Mouse (Mus musculus) MEL (cell line): Measurements from ENCODE around the gene Pakap. TPM values are rescaled to one million over a fixed set of nuclear protein-coding genes. Genes with fewer than 3 reads are reported as not detected.

Experiments
- DNase-seq: peaks from one replicate; pipeline ENCODE4 v3.0.0; 2011; ENCODE audit warnings: low read depth, low spot score
- H3K27ac ChIP-seq: 2 replicates; pipeline ENCODE4 v1.5.1; 2012; ENCODE audit warnings: low read depth, mild to moderate bottlenecking, control low read depth, low read length, moderate library complexity; ENCODE audit not compliant: control insufficient read depth
- H3K27me3 ChIP-seq, 2 experiments: fragments of 150-350 bp in 1 of 2; sonication (generic) in 1 of 2; 2 replicates each; pipeline ENCODE4 v1.6.1; 2012; ENCODE audit warnings: low read length in 2 of 2, mild to moderate bottlenecking in 2 of 2, improper control_type of control experiment in 1 of 2, moderate library complexity in 1 of 2; ENCODE audit not compliant: insufficient read depth in 2 of 2, control insufficient read depth in 1 of 2
- H3K36me3 ChIP-seq, 2 experiments: 2 replicates each; pipeline ENCODE4 v1.6.1; 2012 to 2014; ENCODE audit warnings: low read length in 2 of 2, improper control_type of control experiment in 1 of 2, inconsistent platforms in 1 of 2, mild to moderate bottlenecking in 1 of 2; ENCODE audit not compliant: insufficient read depth in 2 of 2, control insufficient read depth in 1 of 2
- H3K4me1 ChIP-seq, 2 experiments: fragments of 150-350 bp in 1 of 2; sonication (generic) in 1 of 2; 2 replicates each; pipeline ENCODE4 v1.6.1; 2012; ENCODE audit warnings: low read length in 2 of 2, improper control_type of control experiment in 1 of 2, mild to moderate bottlenecking in 1 of 2; ENCODE audit not compliant: insufficient read depth in 2 of 2, control insufficient read depth in 1 of 2
- H3K4me3 ChIP-seq, 2 experiments: fragments of 150-350 bp in 1 of 2; sonication (generic) in 1 of 2; 2 replicates each; pipeline ENCODE4 v1.5.1; 2012; ENCODE audit warnings: low read depth in 2 of 2, low read length in 2 of 2, mild to moderate bottlenecking in 2 of 2, moderate library complexity in 2 of 2, control low read depth in 1 of 2, improper control_type of control experiment in 1 of 2; ENCODE audit not compliant: control insufficient read depth in 1 of 2, insufficient read depth in 1 of 2
- H3K79me2 ChIP-seq: 2 replicates; pipeline ENCODE4 v1.6.1; 2012; ENCODE audit warnings: mild to moderate bottlenecking, low read length, moderate library complexity; ENCODE audit not compliant: control insufficient read depth, poor library complexity, insufficient read depth
- H3K9ac ChIP-seq: 2 replicates; pipeline ENCODE4 v1.6.1; 2012; ENCODE audit warnings: low read depth, mild to moderate bottlenecking, control low read depth, low read length, moderate library complexity; ENCODE audit not compliant: control insufficient read depth, poor library complexity, severe bottlenecking
- H3K9me3 ChIP-seq: fragments of 150-350 bp; sonication (generic); replicated peaks from 2 replicates; pipeline ENCODE4 v1.6.1; 2012; ENCODE audit warnings: mild to moderate bottlenecking, low read length, improper control_type of control experiment, moderate library complexity; ENCODE audit not compliant: insufficient read depth
- BHLHE40 ChIP-seq: IDR thresholded peaks from 2 replicates; pipeline ENCODE4 v1.6.1; 2012; ENCODE audit warnings: low read depth, mild to moderate bottlenecking, inconsistent platforms, low read length, improper control_type of control experiment, borderline replicate concordance
- CHD1 ChIP-seq: IDR thresholded peaks from 2 replicates; pipeline ENCODE4 v1.6.1; 2012; ENCODE audit warnings: low read depth, mild to moderate bottlenecking, inconsistent platforms, low read length, improper control_type of control experiment
- CHD2 ChIP-seq: IDR thresholded peaks from 2 replicates; pipeline ENCODE4 v1.6.1; 2011; ENCODE audit warnings: low read length, improper control_type of control experiment
- E2F4 ChIP-seq: IDR thresholded peaks from 2 replicates; pipeline ENCODE4 v1.6.1; 2011; ENCODE audit warnings: low read depth, low read length, improper control_type of control experiment, borderline replicate concordance
- ELF1 ChIP-seq: IDR thresholded peaks from 2 replicates; pipeline ENCODE4 v1.6.1; 2014; ENCODE audit warnings: low read depth, mild to moderate bottlenecking, inconsistent platforms, low read length, improper control_type of control experiment, moderate library complexity
- EP300 ChIP-seq, 2 experiments: IDR thresholded peaks; 2 replicates each; pipeline ENCODE4 v1.6.1; 2011; ENCODE audit warnings: improper control_type of control experiment in 2 of 2, low read length in 2 of 2, low read depth in 1 of 2, mild to moderate bottlenecking in 1 of 2
- ETS1 ChIP-seq: IDR thresholded peaks from 2 replicates; pipeline ENCODE4 v1.6.1; 2012; ENCODE audit warnings: low read depth, mild to moderate bottlenecking, inconsistent platforms, low read length, improper control_type of control experiment, moderate library complexity
- GABPA ChIP-seq: IDR thresholded peaks from 2 replicates; pipeline ENCODE4 v1.6.1; 2012; ENCODE audit warnings: low read depth, mild to moderate bottlenecking, inconsistent platforms, low read length, improper control_type of control experiment, moderate library complexity
- GATA1 ChIP-seq: IDR thresholded peaks from 2 replicates; pipeline ENCODE4 v1.6.1; 2011; ENCODE audit warnings: low read depth, low read length, improper control_type of control experiment
- HCFC1 ChIP-seq: IDR thresholded peaks from 2 replicates; pipeline ENCODE4 v1.6.1; 2012; ENCODE audit warnings: low read depth, mild to moderate bottlenecking, inconsistent platforms, low read length, improper control_type of control experiment, moderate library complexity
- JUND ChIP-seq: IDR thresholded peaks from 2 replicates; pipeline ENCODE4 v1.6.1; 2011; ENCODE audit warnings: low read depth, mild to moderate bottlenecking, improper control_type of control experiment, low read length
- MAX ChIP-seq: IDR thresholded peaks from 2 replicates; pipeline ENCODE4 v1.6.1; 2011; ENCODE audit warnings: low read length, improper control_type of control experiment
- MAZ ChIP-seq: IDR thresholded peaks from 2 replicates; pipeline ENCODE4 v1.6.1; 2012; ENCODE audit warnings: low read depth, mild to moderate bottlenecking, inconsistent platforms, low read length, improper control_type of control experiment
- MEF2A ChIP-seq: IDR thresholded peaks from 2 replicates; pipeline ENCODE4 v1.6.1; 2014; ENCODE audit warnings: low read depth, mild to moderate bottlenecking, inconsistent platforms, low read length, improper control_type of control experiment; ENCODE audit not compliant: poor library complexity, insufficient replicate concordance, severe bottlenecking; ENCODE audit errors: extremely low read depth
- MXI1 ChIP-seq: IDR thresholded peaks from 2 replicates; pipeline ENCODE4 v1.6.1; 2011; ENCODE audit warnings: mild to moderate bottlenecking, low read depth, low read length, improper control_type of control experiment
- MYB ChIP-seq: IDR thresholded peaks from 2 replicates; pipeline ENCODE4 v1.6.1; 2011; ENCODE audit warnings: mild to moderate bottlenecking, low read depth, low read length, improper control_type of control experiment
- NELFE ChIP-seq: IDR thresholded peaks from 2 replicates; pipeline ENCODE4 v1.6.1; 2011; ENCODE audit warnings: low read depth, low read length, improper control_type of control experiment
- NRF1 ChIP-seq: IDR thresholded peaks from 2 replicates; pipeline ENCODE4 v1.6.1; 2014; ENCODE audit warnings: low read depth, mild to moderate bottlenecking, inconsistent platforms, low read length, improper control_type of control experiment, moderate library complexity; ENCODE audit not compliant: poor library complexity, insufficient read depth, severe bottlenecking
- POLR2A ChIP-seq, 2 experiments: IDR thresholded peaks; 2 replicates each; pipeline ENCODE4 v1.6.1; 2011 to 2012; ENCODE audit warnings: low read length in 2 of 2, mild to moderate bottlenecking in 2 of 2, control low read depth in 1 of 2, improper control_type of control experiment in 1 of 2, low read depth in 1 of 2, moderate library complexity in 1 of 2; ENCODE audit not compliant: control insufficient read depth in 1 of 2, insufficient read depth in 1 of 2, poor library complexity in 1 of 2
- RAD21 ChIP-seq: IDR thresholded peaks from 2 replicates; pipeline ENCODE4 v1.6.1; 2011; ENCODE audit warnings: mild to moderate bottlenecking, low read depth, low read length, improper control_type of control experiment
- RCOR1 ChIP-seq: IDR thresholded peaks from 2 replicates; pipeline ENCODE4 v1.6.1; 2012; ENCODE audit warnings: low read depth, mild to moderate bottlenecking, inconsistent platforms, low read length, improper control_type of control experiment
- SIN3A ChIP-seq: IDR thresholded peaks from 2 replicates; pipeline ENCODE4 v1.6.1; 2012; ENCODE audit warnings: low read length, improper control_type of control experiment, inconsistent platforms
- TAL1 ChIP-seq: IDR thresholded peaks from 2 replicates; pipeline ENCODE4 v1.6.1; 2012; ENCODE audit warnings: mild to moderate bottlenecking, inconsistent platforms, low read length, moderate library complexity, mixed read lengths
- TBP ChIP-seq: IDR thresholded peaks from 2 replicates; pipeline ENCODE4 v1.8.0; 2011; ENCODE audit warnings: low read depth, low read length, improper control_type of control experiment
- TCF12 ChIP-seq: IDR thresholded peaks from 2 replicates; pipeline ENCODE4 v1.6.1; 2014; ENCODE audit warnings: low read depth, mild to moderate bottlenecking, inconsistent platforms, low read length, improper control_type of control experiment, moderate library complexity
- UBTF ChIP-seq: IDR thresholded peaks from 2 replicates; pipeline ENCODE4 v1.6.1; 2012; ENCODE audit warnings: low read depth, mild to moderate bottlenecking, inconsistent platforms, low read length, improper control_type of control experiment, moderate library complexity, borderline replicate concordance; ENCODE audit not compliant: insufficient read depth
- USF1 ChIP-seq: IDR thresholded peaks from 2 replicates; pipeline ENCODE4 v1.6.1; 2014; ENCODE audit warnings: low read depth, mild to moderate bottlenecking, inconsistent platforms, low read length, improper control_type of control experiment, moderate library complexity
- ZKSCAN1 ChIP-seq: IDR thresholded peaks from 2 replicates; pipeline ENCODE4 v1.6.1; 2012; ENCODE audit warnings: low read depth, mild to moderate bottlenecking, inconsistent platforms, low read length, improper control_type of control experiment, moderate library complexity
- ZNF384 ChIP-seq: IDR thresholded peaks from 2 replicates; pipeline ENCODE4 v1.6.1; 2012; ENCODE audit warnings: low read depth, mild to moderate bottlenecking, inconsistent platforms, low read length, improper control_type of control experiment
- polyA plus RNA-seq, 2 experiments: library from polyadenylated mRNA; stranded (reverse) in 1 of 2; unstranded in 1 of 2; fragments of >175 nt in 1 of 2; fragments of >200 nt in 1 of 2; gene quantifications; 2 replicates each; pipeline versions ENCODE4 v1.2.1 to v1.2.4; 2012; ENCODE audit warnings: low replicate concordance in 2 of 2, low read depth in 1 of 2; ENCODE audit not compliant: insufficient read length in 2 of 2, insufficient read depth in 1 of 2, missing spikeins in 1 of 2
- total RNA-seq: library from RNA; depleted of rRNA; stranded (reverse); fragments of 300-350 nt; gene quantifications from 2 replicates; pipeline ENCODE4 v1.2.3, GENCODE M21; 2012

Gene Pakap
- total and polyA plus RNA-seq, 3 experiments, result not detected

- H3K36me3 ChIP-seq, result peaks cover 0 to 16% of the 10 kb centered on the region in 2 experiments; a peak in 2 of 4 replicates
- peaks cover 0 to 23% of the 10 kb centered on the region in 2 experiments; a peak in 2 of 4 replicates for H3K4me1 ChIP-seq
- peaks cover 0 to 2% of the 10 kb centered on the region in 2 experiments; a peak in 2 of 4 replicates for H3K27me3 ChIP-seq
- no peak overlapping the region for H3K27ac ChIP-seq
- H3K79me2 ChIP-seq, result no peaks in the 10 kb centered on the region
- H3K9me3 ChIP-seq, result no peaks in the 10 kb centered on the region
- no peak overlapping the region for H3K9ac ChIP-seq
- TF ChIP-seq UBTF (no peak), NELFE (no peak), CHD2 (no peak), GABPA (no peak), TCF12 (no peak), JUND (no peak), MAZ (no peak), ELF1 (no peak), NRF1 (no peak), POLR2A (IDR thresholded peaks at IDR 0.05; ENCODE audit: control insufficient read depth in 1 of 2, insufficient read depth in 1 of 2, low read depth in 1 of 2, low read length in 2 of 2, poor library complexity in 1 of 2) (no peak), MYB (no peak), TBP (no peak), CHD1 (no peak), E2F4 (no peak), GATA1 (no peak), USF1 (no peak), ETS1 (no peak), MEF2A (no peak)
- no peak for DNase-seq
- no peak overlapping the region for H3K4me3 ChIP-seq
These were observed 348.7 kb downstream of the Pakap start for GRCm38 (mm10) chr4:57916711-57917110.

- Histone ChIP-seq H3K27me3 (no peaks in the 10 kb centered on the region), H3K27ac (peak overlapping the region; percentile 9; the same call in 1 of the 2 replicates), H3K4me3 (no peak overlapping the region), H3K9ac (peak overlapping the region; percentile 23), H3K9me3 (no peaks in the 10 kb centered on the region), H3K79me2 (no peaks in the 10 kb centered on the region), H3K36me3 (peaks cover 0 to 16% of the 10 kb centered on the region in 2 experiments; a peak in 2 of 4 replicates), H3K4me1 (peaks cover 0 to 23% of the 10 kb centered on the region in 2 experiments; a peak in 2 of 4 replicates)
- peak; percentile 86 for DNase-seq
- TF ChIP-seq MAX, result 0 out of 2 replicates have a peak, but pooled peaks have one; percentile 34
- TF ChIP-seq GATA1, result peak; percentile 24; the same call in 1 of the 2 replicates
- peak; percentile 46 for TF ChIP-seq TAL1
- 0 out of 2 replicates have a peak, but pooled peaks have one; percentile 16 for TF ChIP-seq ELF1
- no peak; the same call in 1 of the 2 replicates for TF ChIP-seq MXI1
- peak; percentile 72 for TF ChIP-seq USF1
- TF ChIP-seq RCOR1, result peak; percentile 58; the same call in 1 of the 2 replicates
- peak; percentile 53 for TF ChIP-seq SIN3A
- no peak for TF ChIP-seq ZNF384
- TF ChIP-seq ZKSCAN1, result no peak
- TF ChIP-seq EP300 (IDR thresholded peaks at IDR 0.05; ENCODE audit: low read depth in 1 of 2, low read length in 2 of 2), result peak; percentile 68 to 78
- peak; percentile 47; the same call in 1 of the 2 replicates for TF ChIP-seq MYB
- TF ChIP-seq POLR2A (IDR thresholded peaks at IDR 0.05; ENCODE audit: control insufficient read depth in 1 of 2, insufficient read depth in 1 of 2, low read depth in 1 of 2, low read length in 2 of 2, poor library complexity in 1 of 2), result no peak; a peak in 1 of 4 replicates
- no peak for TF ChIP-seq RAD21
- TF ChIP-seq TCF12, result peak; percentile 73
- no peak for TF ChIP-seq HCFC1
- no peak for TF ChIP-seq BHLHE40
- peak; percentile 46; the same call in 1 of the 2 replicates for TF ChIP-seq ETS1
These were observed 351.8 kb downstream of the Pakap start for GRCm38 (mm10) chr4:57919494-57920423.
